Mouse (Mus musculus) liver, embryonic 12.5 days (tissue): ENCODE data around the gene Vps37b. TPM values are rescaled to one million over a fixed set of nuclear protein-coding genes. Genes with fewer than 3 reads are reported as not detected.
A peak's percentile ranks its signal among the peaks of the same experiment; 100 is the strongest.

Experiments
- ATAC-seq: fragments of 200-750 bp; cut with Nextera tagmentation; 2 replicates; pipeline ENCODE4 v1.8.0; 2017; ENCODE audit warnings: moderate number of reproducible peaks, mild to moderate bottlenecking, moderate library complexity
- H3K27ac ChIP-seq: fragments of 300-500 bp; sonication (generic); 2 replicates; pipeline ENCODE4 v1.5.1; 2016; ENCODE audit warnings: mild to moderate bottlenecking
- H3K27me3 ChIP-seq: fragments of 300-500 bp; sonication (generic); replicated peaks from 2 replicates; pipeline ENCODE4 v1.6.1; 2016; ENCODE audit warnings: mild to moderate bottlenecking, moderate library complexity
- H3K36me3 ChIP-seq: fragments of 300-500 bp; sonication (generic); 2 replicates; pipeline ENCODE4 v1.6.1; 2016; ENCODE audit warnings: mild to moderate bottlenecking, moderate library complexity
- H3K4me1 ChIP-seq: fragments of 300-500 bp; sonication (generic); 2 replicates; pipeline ENCODE4 v1.6.1; 2016
- H3K4me2 ChIP-seq: fragments of 300-500 bp; sonication (generic); 2 replicates; pipeline ENCODE4 v1.6.1; 2016; ENCODE audit warnings: mild to moderate bottlenecking, moderate library complexity
- H3K4me3 ChIP-seq: fragments of 300-500 bp; sonication (generic); 2 replicates; pipeline ENCODE4 v1.5.1; 2016; ENCODE audit warnings: mild to moderate bottlenecking, moderate library complexity
- H3K9ac ChIP-seq: fragments of 300-500 bp; sonication (generic); 2 replicates; pipeline ENCODE4 v1.6.1; 2016; ENCODE audit warnings: mild to moderate bottlenecking, moderate library complexity
- H3K9me3 ChIP-seq: fragments of 300-500 bp; sonication (generic); replicated peaks from 2 replicates; pipeline ENCODE4 v1.6.1; 2016; ENCODE audit warnings: mild to moderate bottlenecking, moderate library complexity
- WGBS: fragments of 180-500 bp; shearing (Covaris S2); methylation state at CpG from one replicate; pipeline ENCODE4 v1.1.7; 2016; ENCODE audit not compliant: insufficient replicate concordance; 5-methylcytosine and 5-hydroxymethylcytosine counted together
- polyA plus RNA-seq: library from polyadenylated mRNA; unstranded; fragments of >200 nt; fragmentation: Nextera tagmentation; extraction: Ambion mirVana; gene quantifications from 2 replicates; pipeline ENCODE4 v1.2.1, GENCODE M21; 2016

Vps37b gene
- polyA plus RNA-seq, result 20.9 and 21.8 TPM in 2 replicates

GRCm38 (mm10) chr5:124032001-124032508 lies at the start of gene Vps37b:
Gene Vps37b (minus strand): TSS chr5:124032270.
- H3K27ac ChIP-seq, result peak within 1 kb of the TSS; percentile 91
- no peaks in the 10 kb centered on the region for H3K27me3 ChIP-seq
- under 1% methylated on average over 52 of the region's 52 CpGs for WGBS
- H3K4me3 ChIP-seq, result peak within 1 kb of the TSS; percentile 97
- H3K36me3 ChIP-seq, result peaks cover 20% of the 10 kb centered on the region
- peak within 1 kb of the TSS; percentile 96 for H3K4me2 ChIP-seq
- peak within 1 kb of the TSS; percentile 96 for H3K9ac ChIP-seq
- peaks cover 72% of the 10 kb centered on the region for H3K4me1 ChIP-seq
- peak; percentile 70 for ATAC-seq
- no peaks in the 10 kb centered on the region for H3K9me3 ChIP-seq

- 66% methylated on average over 17 of the region's 17 CpGs for WGBS
- H3K27me3 ChIP-seq, result no peaks in the 10 kb centered on the region
- no peak overlapping the region for H3K4me2 ChIP-seq
- no peak overlapping the region for H3K9ac ChIP-seq
- peaks cover 69% of the 10 kb centered on the region for H3K4me1 ChIP-seq
- ATAC-seq, result no peak
- no peak overlapping the region for H3K27ac ChIP-seq
- H3K4me3 ChIP-seq, result no peak overlapping the region
- no peaks in the 10 kb centered on the region for H3K9me3 ChIP-seq
- H3K36me3 ChIP-seq, result no peaks in the 10 kb centered on the region
Observed at GRCm38 (mm10) chr5:124079880-124080279, 47.8 kb upstream of the Vps37b start.

- H3K9me3 ChIP-seq, result no peaks in the 10 kb centered on the region
- no peak overlapping the region for H3K4me2 ChIP-seq
- no peaks in the 10 kb centered on the region for H3K36me3 ChIP-seq
- no peaks in the 10 kb centered on the region for H3K27me3 ChIP-seq
- H3K27ac ChIP-seq, result no peak overlapping the region
- WGBS, result 61% methylated on average over 9 of the region's 9 CpGs
- peaks cover 72% of the 10 kb centered on the region for H3K4me1 ChIP-seq
- no peak overlapping the region for H3K9ac ChIP-seq
- ATAC-seq, result no peak
- H3K4me3 ChIP-seq, result no peak overlapping the region
Observed at GRCm38 (mm10) chr5:124078794-124079416, 46.8 kb upstream of the Vps37b start.

- Histone ChIP-seq H3K4me3 (no peak overlapping the region), H3K4me1 (peaks cover 78% of the 10 kb centered on the region), H3K4me2 (no peak overlapping the region), H3K36me3 (no peaks in the 10 kb centered on the region), H3K9ac (no peak overlapping the region), H3K9me3 (no peaks in the 10 kb centered on the region), H3K27ac (0 out of 2 replicates have a peak overlapping the region, but pooled peaks have one; percentile 3), H3K27me3 (no peaks in the 10 kb centered on the region)
- 62% methylated on average over 6 of the region's 6 CpGs for WGBS
- no peak for ATAC-seq
Observed at GRCm38 (mm10) chr5:124077856-124078460, 45.9 kb upstream of the Vps37b start.

- H3K4me1 ChIP-seq, result peaks cover 78% of the 10 kb centered on the region
- no peak overlapping the region for H3K4me3 ChIP-seq
- H3K36me3 ChIP-seq, result no peaks in the 10 kb centered on the region
- no peak overlapping the region for H3K4me2 ChIP-seq
- no peak for ATAC-seq
- no peaks in the 10 kb centered on the region for H3K27me3 ChIP-seq
- H3K9me3 ChIP-seq, result no peaks in the 10 kb centered on the region
- WGBS, result 61% methylated on average over 13 of the region's 13 CpGs
- H3K9ac ChIP-seq, result no peak overlapping the region
- peak overlapping the region; percentile 43; the same call in 1 of the 2 replicates for H3K27ac ChIP-seq
Observed at GRCm38 (mm10) chr5:124077241-124077640, 45.2 kb upstream of the Vps37b start.

- Histone ChIP-seq H3K4me3 (no peak overlapping the region), H3K27me3 (no peaks in the 10 kb centered on the region), H3K36me3 (no peaks in the 10 kb centered on the region), H3K27ac (peak overlapping the region; percentile 43; the same call in 1 of the 2 replicates), H3K4me1 (peaks cover 78% of the 10 kb centered on the region), H3K9ac (no peak overlapping the region), H3K9me3 (no peaks in the 10 kb centered on the region), H3K4me2 (no peak overlapping the region)
- 52% methylated on average over 9 of the region's 9 CpGs for WGBS
- peak; percentile 43 for ATAC-seq
Observed at GRCm38 (mm10) chr5:124076559-124076958, 44.5 kb upstream of the Vps37b start.

GRCm38 (mm10) chr5:124075716-124076115 lies 43.6 kb upstream of the Vps37b start:
- Histone ChIP-seq H3K9me3 (no peaks in the 10 kb centered on the region), H3K27me3 (no peaks in the 10 kb centered on the region), H3K36me3 (no peaks in the 10 kb centered on the region), H3K4me2 (no peak overlapping the region), H3K27ac (peak overlapping the region; percentile 46; the same call in 1 of the 2 replicates), H3K4me3 (no peak overlapping the region), H3K4me1 (peaks cover 70% of the 10 kb centered on the region), H3K9ac (no peak overlapping the region)
- ATAC-seq, result no peak
- 54% methylated on average over 9 of the region's 9 CpGs for WGBS

GRCm38 (mm10) chr5:124074845-124075307 lies 42.8 kb upstream of the Vps37b start:
- H3K9me3 ChIP-seq, result no peaks in the 10 kb centered on the region
- H3K27ac ChIP-seq, result peak overlapping the region; percentile 46
- ATAC-seq, result no peak
- no peak overlapping the region for H3K4me3 ChIP-seq
- no peaks in the 10 kb centered on the region for H3K36me3 ChIP-seq
- H3K4me1 ChIP-seq, result peaks cover 61% of the 10 kb centered on the region
- no peaks in the 10 kb centered on the region for H3K27me3 ChIP-seq
- H3K4me2 ChIP-seq, result 0 out of 2 replicates have a peak overlapping the region, but pooled peaks have one; percentile 6
- no peak overlapping the region for H3K9ac ChIP-seq
- 16% methylated on average over 10 of the region's 10 CpGs for WGBS

- H3K27ac ChIP-seq, result no peak overlapping the region
- H3K4me3 ChIP-seq, result no peak overlapping the region
- no peak overlapping the region for H3K9ac ChIP-seq
- no peak overlapping the region for H3K4me2 ChIP-seq
- no peak for ATAC-seq
- no peaks in the 10 kb centered on the region for H3K36me3 ChIP-seq
- 51% methylated on average over 9 of the region's 9 CpGs for WGBS
- no peaks in the 10 kb centered on the region for H3K27me3 ChIP-seq
- H3K4me1 ChIP-seq, result peaks cover 49% of the 10 kb centered on the region
- no peaks in the 10 kb centered on the region for H3K9me3 ChIP-seq
Observed at GRCm38 (mm10) chr5:124073682-124074081, 41.6 kb upstream of the Vps37b start.

GRCm38 (mm10) chr5:124069657-124070056 lies 37.6 kb upstream of the Vps37b start:
- ATAC-seq, result no peak
- H3K4me3 ChIP-seq, result no peak overlapping the region
- H3K9me3 ChIP-seq, result no peaks in the 10 kb centered on the region
- H3K27me3 ChIP-seq, result no peaks in the 10 kb centered on the region
- 74% methylated on average over 3 of the region's 3 CpGs for WGBS
- peaks cover 14% of the 10 kb centered on the region for H3K4me1 ChIP-seq
- no peak overlapping the region for H3K4me2 ChIP-seq
- no peak overlapping the region for H3K9ac ChIP-seq
- H3K27ac ChIP-seq, result no peak overlapping the region
- H3K36me3 ChIP-seq, result no peaks in the 10 kb centered on the region

GRCm38 (mm10) chr5:124062037-124062824 lies 30.2 kb upstream of the Vps37b start:
- WGBS, result 62% methylated on average over 12 of the region's 12 CpGs
- no peak overlapping the region for H3K9ac ChIP-seq
- no peak overlapping the region for H3K4me3 ChIP-seq
- H3K9me3 ChIP-seq, result no peaks in the 10 kb centered on the region
- ATAC-seq, result no peak
- H3K36me3 ChIP-seq, result no peaks in the 10 kb centered on the region
- H3K4me2 ChIP-seq, result no peak overlapping the region
- peaks cover 4% of the 10 kb centered on the region; the same call in 1 of the 2 replicates for H3K4me1 ChIP-seq
- no peak overlapping the region for H3K27ac ChIP-seq
- H3K27me3 ChIP-seq, result peaks cover 11% of the 10 kb centered on the region; the same call in 1 of the 2 replicates
